In genomic region chr1:195100693-195101092, GRCm38 (mm10) we compare ENCODE assay signal across 19 mouse cellular contexts. TPM values are rescaled to one million over a fixed set of nuclear protein-coding genes. Genes with fewer than 3 reads are reported as not detected.
DNase-seq lines count a peak whose midpoint lies in the region; ATAC-seq lines count a peak whose summit lies in the region.
"Had no signal": no experiment of that assay in that cellular context is flagged by ENCODE, and none has a peak within 500 bp of the region (broad histone marks: within the 10 kb centered on the region; RNA-seq: fewer than 3 reads in every experiment).

No protein-coding gene starts in this region.

- H3K9ac ChIP-seq in heart, embryonic 12.5 days, result no peak overlapping the region
- no peak overlapping the region for H3K9ac ChIP-seq in liver, embryonic 13.5 days
- H3K9ac ChIP-seq in forebrain, embryonic 14.5 days (ENCODE audit: low read length), result no peak overlapping the region
- H3K9ac ChIP-seq: forebrain, embryonic 15.5 days; heart, embryonic 15.5 days; hindbrain, embryonic 12.5 days; limb, embryonic 12.5 days; lung, embryonic 15.5 days; midbrain, embryonic 15.5 days had no signal

- H3K27me3 ChIP-seq in heart, embryonic 12.5 days (replicated peaks), result no peaks in the 10 kb centered on the region
- no peaks in the 10 kb centered on the region for H3K27me3 ChIP-seq in heart, embryonic 10.5 days (ENCODE audit: insufficient read depth, poor library complexity, severe bottlenecking)
- no peaks in the 10 kb centered on the region for H3K27me3 ChIP-seq in liver, embryonic 13.5 days
- H3K27me3 ChIP-seq in forebrain, embryonic 14.5 days (replicated peaks; ENCODE audit: control insufficient read depth, insufficient read depth, low read length), result no peaks in the 10 kb centered on the region
- H3K27me3 ChIP-seq: forebrain, embryonic 15.5 days; heart, embryonic 15.5 days; hindbrain, embryonic 12.5 days; limb, embryonic 12.5 days; lung, embryonic 15.5 days; midbrain, embryonic 15.5 days; Patski had no signal

- ATAC-seq in heart, embryonic 12.5 days (ENCODE audit: insufficient number of reproducible peaks, low FRiP score), result 0 out of 2 replicates have a peak, but pooled peaks have one; percentile 29
- peak; percentile 48 for ATAC-seq in liver, embryonic 13.5 days (ENCODE audit: low read depth)
- no peak for ATAC-seq in forebrain, embryonic 14.5 days
- ATAC-seq: forebrain, embryonic 15.5 days; midbrain, embryonic 15.5 days; Patski had no signal

- WGBS in heart, embryonic 12.5 days, result 9% methylated on average over 4 of the region's 4 CpGs
- 16% methylated on average over 4 of the region's 4 CpGs for WGBS in heart, embryonic 10.5 days
- WGBS in liver, embryonic 13.5 days (ENCODE audit: insufficient replicate concordance), result 12% methylated on average over 4 of the region's 4 CpGs
- 93% methylated on average over 4 of the region's 4 CpGs for whole genome bisulfite sequencing in forebrain, embryonic 14.5 days

- no peak for DNase-seq in heart, embryonic 10.5 days (ENCODE audit: low spot score)
- DNase-seq in kidney, postnatal 36 days, result peak; percentile 6 to 13
- DNase-seq in kidney, postnatal 25 days, result no peak
- DNase-seq in liver, embryonic 13.5 days, result no peak
- DNase-seq in forebrain, embryonic 14.5 days (ENCODE audit: low spot score), result no peak
- DNase-seq in adrenal gland, postnatal 10 days, result no peak
- no peak for DNase-seq in cerebellum, postnatal 36 days
- DNase-seq: cerebellum, postnatal 10 days; kidney, adult 8-10 months; layer of hippocampus, adult 9-11 months; thymus, postnatal 4 days had no signal

- H3K36me3 ChIP-seq in heart, embryonic 12.5 days, result peaks cover 53% of the 10 kb centered on the region
- H3K36me3 ChIP-seq in heart, embryonic 10.5 days, result peaks cover 58% of the 10 kb centered on the region
- peaks cover 72% of the 10 kb centered on the region for H3K36me3 ChIP-seq in liver, embryonic 13.5 days
- peaks cover 22% of the 10 kb centered on the region; the same call in 1 of the 2 replicates for H3K36me3 ChIP-seq in forebrain, embryonic 14.5 days (ENCODE audit: control insufficient read depth, insufficient read depth, low read length)

- no peak overlapping the region for H3K4me3 ChIP-seq in heart, embryonic 12.5 days
- no peak overlapping the region for H3K4me3 ChIP-seq in heart, embryonic 10.5 days
- H3K4me3 ChIP-seq in liver, embryonic 13.5 days (replicated peaks), result no peak overlapping the region
- no peak overlapping the region for H3K4me3 ChIP-seq in forebrain, embryonic 14.5 days (ENCODE audit: low read depth, low read length)
- H3K4me3 ChIP-seq: forebrain, embryonic 15.5 days; heart, embryonic 15.5 days; hindbrain, embryonic 12.5 days; limb, embryonic 12.5 days; lung, embryonic 15.5 days; midbrain, embryonic 15.5 days had no signal

- no peak overlapping the region for H3K4me2 ChIP-seq in heart, embryonic 12.5 days
- H3K4me2 ChIP-seq in liver, embryonic 13.5 days, result no peak overlapping the region
- no peak overlapping the region for H3K4me2 ChIP-seq in forebrain, embryonic 14.5 days (ENCODE audit: low read length)
- H3K4me2 ChIP-seq: forebrain, embryonic 15.5 days; heart, embryonic 15.5 days; hindbrain, embryonic 12.5 days; limb, embryonic 12.5 days; lung, embryonic 15.5 days; midbrain, embryonic 15.5 days had no signal

- H3K4me1 ChIP-seq in heart, embryonic 12.5 days (replicated peaks), result peaks cover 6% of the 10 kb centered on the region; the same call in 1 of the 2 replicates
- peaks cover 6% of the 10 kb centered on the region for H3K4me1 ChIP-seq in heart, embryonic 10.5 days
- H3K4me1 ChIP-seq in liver, embryonic 13.5 days (replicated peaks), result peaks cover 27% of the 10 kb centered on the region
- H3K4me1 ChIP-seq in forebrain, embryonic 14.5 days (ENCODE audit: control insufficient read depth, insufficient read depth, low read length), result no peaks in the 10 kb centered on the region
- H3K4me1 ChIP-seq: forebrain, embryonic 15.5 days; heart, embryonic 15.5 days; hindbrain, embryonic 12.5 days; limb, embryonic 12.5 days; lung, embryonic 15.5 days; midbrain, embryonic 15.5 days had no signal

- no peak overlapping the region for H3K27ac ChIP-seq in heart, embryonic 12.5 days (ENCODE audit: poor library complexity, severe bottlenecking)
- H3K27ac ChIP-seq in heart, embryonic 10.5 days, result no peak overlapping the region
- H3K27ac ChIP-seq in liver, embryonic 13.5 days, result no peak overlapping the region
- no peak overlapping the region for H3K27ac ChIP-seq in forebrain, embryonic 14.5 days (ENCODE audit: low read depth, low read length)
- H3K27ac ChIP-seq: forebrain, embryonic 15.5 days; heart, embryonic 15.5 days; hindbrain, embryonic 12.5 days; limb, embryonic 12.5 days; lung, embryonic 15.5 days; midbrain, embryonic 15.5 days had no signal

- no peaks in the 10 kb centered on the region for H3K9me3 ChIP-seq in heart, embryonic 12.5 days (replicated peaks)
- H3K9me3 ChIP-seq in heart, embryonic 10.5 days, result no peaks in the 10 kb centered on the region
- H3K9me3 ChIP-seq in liver, embryonic 13.5 days (replicated peaks), result no peaks in the 10 kb centered on the region
- no peaks in the 10 kb centered on the region for H3K9me3 ChIP-seq in forebrain, embryonic 14.5 days (replicated peaks; ENCODE audit: control insufficient read depth, low read length)
- H3K9me3 ChIP-seq: forebrain, embryonic 15.5 days; heart, embryonic 15.5 days; hindbrain, embryonic 12.5 days; limb, embryonic 12.5 days; lung, embryonic 15.5 days; midbrain, embryonic 15.5 days had no signal

RNA-seq across cellular contexts. Expression of gene Cd46, which starts 8.6 kb away (rescaled TPM):
- polyA plus RNA-seq in heart, embryonic 12.5 days (2016; fragmentation: Nextera tagmentation; extraction: Ambion mirVana), result 0.51 and 0.73 TPM in 2 replicates
- polyA plus RNA-seq in heart, embryonic 10.5 days (2016; fragmentation: Nextera tagmentation; extraction: Ambion mirVana), result 0.58 and 0.70 TPM in 2 replicates
- polyA plus RNA-seq in liver, embryonic 13.5 days (2015; fragmentation: Nextera tagmentation; extraction: Ambion mirVana), result 0.76 and 0.94 TPM in 2 replicates
- polyA plus RNA-seq in forebrain, embryonic 14.5 days (2014; fragmentation: Nextera tagmentation; extraction: Ambion mirVana), result 0.90 and 0.93 TPM in 2 replicates
- 1 to 10 TPM; 1.7 to 2.7 TPM for total RNA-seq in adrenal gland, postnatal 10 days (2021)

RNA-seq across cellular contexts. Expression of gene Cr1l, which starts 30.7 kb away (rescaled TPM):
- polyA plus RNA-seq in heart, embryonic 12.5 days (2016; fragmentation: Nextera tagmentation; extraction: Ambion mirVana), result 52.9 and 54.4 TPM in 2 replicates
- polyA plus RNA-seq in heart, embryonic 10.5 days (2016; fragmentation: Nextera tagmentation; extraction: Ambion mirVana), result 52.8 and 60.0 TPM in 2 replicates
- 78.6 and 82.1 TPM in 2 replicates for polyA plus RNA-seq in liver, embryonic 13.5 days (2015; fragmentation: Nextera tagmentation; extraction: Ambion mirVana)
- polyA plus RNA-seq in forebrain, embryonic 14.5 days (2014; fragmentation: Nextera tagmentation; extraction: Ambion mirVana), result 38.3 and 40.1 TPM in 2 replicates
- 10 to 100 TPM; 72.6 to 78.0 TPM for total RNA-seq in adrenal gland, postnatal 10 days (2021)

Comparison
In these comparisons a context has a peak if more than half of its experiments do, and no peak if none do; other contexts are left out.
1. DNase-seq: peak in kidney, postnatal 36 days (2 of 2); none in heart, embryonic 10.5 days (single experiment), kidney, postnatal 25 days (0 of 2), liver, embryonic 13.5 days (single experiment), forebrain, embryonic 14.5 days (single experiment), adrenal gland, postnatal 10 days (single experiment) and cerebellum, postnatal 36 days (0 of 2).